Mouse (Mus musculus): ENCODE measurements around the gene Brd3.

- no peak for TF ChIP-seq POLR2A (IDR thresholded peaks at IDR 0.05; ENCODE audit: low read depth, low read length)
- TF ChIP-seq CTCF (conservative IDR thresholded peaks at IDR 0.05; ENCODE audit: insufficient read depth, insufficient read length, low read depth, low read length) = no peak
Observed at GRCm38 (mm10) chr2:27423596-27423995, 83.9 kb downstream of the Brd3 start.
